Mouse (Mus musculus): Measurements from ENCODE around the gene Vps8. TPM values are rescaled to one million over a fixed set of nuclear protein-coding genes. Genes with fewer than 3 reads are reported as not detected.
A peak's percentile ranks its signal among the peaks of the same experiment; 100 is the strongest.
"Not testable (repeated sequence)": the region's sequence is repeated elsewhere in the genome, so short reads cannot be mapped to it uniquely, and the experiment has no call there.

Vps8 gene
- polyA plus RNA-seq, 1 experiment from 2014 or later: 39.6 TPM

GRCm38 (mm10) chr16:21655961-21656360 lies 233.0 kb downstream of the Vps8 start:
- no peak overlapping the region for H3K4me2 ChIP-seq (ENCODE audit: low read length)
- no peak overlapping the region for H3K9ac ChIP-seq (replicated peaks; ENCODE audit: low read depth, low read length)
- peaks cover 18% of the 10 kb centered on the region for H3K4me1 ChIP-seq (replicated peaks; ENCODE audit: control insufficient read depth, insufficient read depth, low read length)
- 78% methylated on average over 9 of the region's 9 CpGs for WGBS
- no peaks in the 10 kb centered on the region for H3K27me3 ChIP-seq (replicated peaks; ENCODE audit: control insufficient read depth, insufficient read depth, low read length)
- 0 out of 2 replicates have a peak, but pooled peaks cover 2% of the 10 kb centered on the region for H3K9me3 ChIP-seq (ENCODE audit: control insufficient read depth, low read length)
- ATAC-seq: peak; percentile 45; the same call in 1 of the 2 replicates
- no peak overlapping the region for H3K4me3 ChIP-seq (replicated peaks; ENCODE audit: low read length)
- no peaks in the 10 kb centered on the region for H3K36me3 ChIP-seq (ENCODE audit: control insufficient read depth, insufficient read depth)
- H3K27ac ChIP-seq (ENCODE audit: low read length): peak overlapping the region; percentile 47; the same call in 1 of the 2 replicates

- peak overlapping the region; percentile 22; the same call in 1 of the 2 replicates for H3K9ac ChIP-seq (replicated peaks; ENCODE audit: low read depth, low read length)
- peak overlapping the region; percentile 20 for H3K4me2 ChIP-seq (ENCODE audit: low read length)
- no peaks in the 10 kb centered on the region for H3K36me3 ChIP-seq (ENCODE audit: control insufficient read depth, insufficient read depth)
- peak; percentile 66 for ATAC-seq
- no peaks in the 10 kb centered on the region for H3K27me3 ChIP-seq (replicated peaks; ENCODE audit: control insufficient read depth, insufficient read depth, low read length)
- WGBS: 8% methylated on average over 18 of the region's 18 CpGs
- H3K4me1 ChIP-seq (replicated peaks; ENCODE audit: control insufficient read depth, insufficient read depth, low read length): peaks cover 15% of the 10 kb centered on the region
- H3K9me3 ChIP-seq (ENCODE audit: control insufficient read depth, low read length): 0 out of 2 replicates have a peak, but pooled peaks cover 2% of the 10 kb centered on the region
- H3K27ac ChIP-seq (ENCODE audit: low read length): peak overlapping the region; percentile 33; the same call in 1 of the 2 replicates
- H3K4me3 ChIP-seq (replicated peaks; ENCODE audit: low read length): no peak overlapping the region
Observed at GRCm38 (mm10) chr16:21664633-21665363, 241.9 kb downstream of the Vps8 start.

GRCm38 (mm10) chr16:21665423-21665986 lies 242.6 kb downstream of the Vps8 start:
- peak; percentile 31; the same call in 1 of the 2 replicates for ATAC-seq
- Histone ChIP-seq H3K4me1 (replicated peaks; ENCODE audit: control insufficient read depth, insufficient read depth, low read length) (peaks cover 15% of the 10 kb centered on the region), H3K9me3 (ENCODE audit: control insufficient read depth, low read length) (0 out of 2 replicates have a peak, but pooled peaks cover 2% of the 10 kb centered on the region), H3K4me2 (ENCODE audit: low read length) (no peak overlapping the region), H3K27ac (ENCODE audit: low read length) (no peak overlapping the region), H3K36me3 (ENCODE audit: control insufficient read depth, insufficient read depth) (no peaks in the 10 kb centered on the region), H3K27me3 (replicated peaks; ENCODE audit: control insufficient read depth, insufficient read depth, low read length) (no peaks in the 10 kb centered on the region), H3K9ac (replicated peaks; ENCODE audit: low read depth, low read length) (0 out of 2 replicates have a peak overlapping the region, but pooled peaks have one; percentile 17), H3K4me3 (replicated peaks; ENCODE audit: low read length) (no peak overlapping the region)
- WGBS: 10% methylated on average over 4 of the region's 4 CpGs

DNA sequence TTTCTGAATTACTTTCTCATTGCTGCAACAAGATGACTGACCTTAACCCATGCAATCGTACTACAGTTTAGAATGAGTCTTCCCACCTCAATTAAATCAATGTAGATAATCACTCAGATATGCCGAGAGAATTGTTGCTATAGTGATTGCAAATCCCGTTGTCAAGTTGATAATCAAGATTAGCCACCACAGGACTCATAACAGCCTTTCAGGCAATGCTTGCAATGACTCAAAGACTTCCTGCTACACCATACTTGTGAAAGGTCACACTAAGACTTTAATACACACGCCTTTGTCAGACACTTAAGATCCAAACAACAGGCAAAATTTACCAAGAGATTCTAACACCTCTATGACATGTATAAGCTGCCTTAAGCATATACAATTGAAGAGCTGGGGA lies 249.0 kb downstream of the Vps8 start:
- WGBS: 84% methylated on average over 4 of the region's 4 CpGs
- ATAC-seq: no peak
- Histone ChIP-seq H3K27me3 (replicated peaks; ENCODE audit: control insufficient read depth, insufficient read depth, low read length) (no peaks in the 10 kb centered on the region), H3K4me2 (ENCODE audit: low read length) (no peak overlapping the region), H3K27ac (ENCODE audit: low read length) (no peak overlapping the region), H3K9ac (replicated peaks; ENCODE audit: low read depth, low read length) (no peak overlapping the region), H3K4me3 (replicated peaks; ENCODE audit: low read length) (no peak overlapping the region), H3K36me3 (ENCODE audit: control insufficient read depth, insufficient read depth) (0 out of 2 replicates have a peak, but pooled peaks cover 2% of the 10 kb centered on the region), H3K4me1 (replicated peaks; ENCODE audit: control insufficient read depth, insufficient read depth, low read length) (no peaks in the 10 kb centered on the region), H3K9me3 (ENCODE audit: control insufficient read depth, low read length) (0 out of 2 replicates have a peak, but pooled peaks cover 2% of the 10 kb centered on the region)

- not testable (repeated sequence) for H3K4me3 ChIP-seq (replicated peaks; ENCODE audit: low read length); H3K36me3 ChIP-seq (ENCODE audit: control insufficient read depth, insufficient read depth); H3K27me3 ChIP-seq (replicated peaks; ENCODE audit: control insufficient read depth, insufficient read depth, low read length); H3K9me3 ChIP-seq (ENCODE audit: control insufficient read depth, low read length); H3K4me1 ChIP-seq (replicated peaks; ENCODE audit: control insufficient read depth, insufficient read depth, low read length); H3K9ac ChIP-seq (replicated peaks; ENCODE audit: low read depth, low read length); ATAC-seq; H3K27ac ChIP-seq (ENCODE audit: low read length); H3K4me2 ChIP-seq (ENCODE audit: low read length)
Observed at GRCm38 (mm10) chr16:21673046-21673445, 250.1 kb downstream of the Vps8 start.

DNA sequence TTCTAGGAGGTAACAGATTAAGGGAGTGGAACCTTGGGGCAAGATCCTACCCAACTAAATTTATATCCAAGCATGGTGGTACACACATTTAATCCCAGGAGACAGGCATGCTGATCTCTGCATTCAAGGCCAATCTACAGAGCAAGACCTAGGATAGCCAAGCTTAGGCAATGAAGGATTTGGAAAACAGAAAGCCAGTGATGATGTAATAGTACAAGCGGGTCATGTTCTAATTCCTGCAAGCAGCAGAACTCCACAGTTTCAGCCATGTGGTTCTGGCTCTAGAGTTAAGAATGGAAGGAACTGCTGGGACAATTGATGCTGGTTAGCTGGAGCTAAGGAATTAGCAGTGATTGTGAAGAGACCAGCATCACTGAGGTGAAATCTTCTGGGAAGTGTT lies 250.7 kb downstream of the Vps8 start:
- not testable (repeated sequence) for H3K27ac ChIP-seq (ENCODE audit: low read length); ATAC-seq; H3K36me3 ChIP-seq (ENCODE audit: control insufficient read depth, insufficient read depth); H3K4me1 ChIP-seq (replicated peaks; ENCODE audit: control insufficient read depth, insufficient read depth, low read length); H3K27me3 ChIP-seq (replicated peaks; ENCODE audit: control insufficient read depth, insufficient read depth, low read length); H3K4me2 ChIP-seq (ENCODE audit: low read length); H3K4me3 ChIP-seq (replicated peaks; ENCODE audit: low read length); H3K9me3 ChIP-seq (ENCODE audit: control insufficient read depth, low read length); H3K9ac ChIP-seq (replicated peaks; ENCODE audit: low read depth, low read length)
- 93% methylated on average over 1 of the region's 1 CpGs for WGBS

- Histone ChIP-seq H3K4me2 (ENCODE audit: low read length) (no peak overlapping the region), H3K4me1 (replicated peaks; ENCODE audit: control insufficient read depth, insufficient read depth, low read length) (no peaks in the 10 kb centered on the region), H3K4me3 (replicated peaks; ENCODE audit: low read length) (no peak overlapping the region), H3K27ac (ENCODE audit: low read length) (no peak overlapping the region), H3K36me3 (ENCODE audit: control insufficient read depth, insufficient read depth) (0 out of 2 replicates have a peak, but pooled peaks cover 2% of the 10 kb centered on the region), H3K27me3 (replicated peaks; ENCODE audit: control insufficient read depth, insufficient read depth, low read length) (no peaks in the 10 kb centered on the region), H3K9ac (replicated peaks; ENCODE audit: low read depth, low read length) (no peak overlapping the region), H3K9me3 (ENCODE audit: control insufficient read depth, low read length) (no peaks in the 10 kb centered on the region)
- no peak for ATAC-seq
- WGBS: 85% methylated on average over 7 of the region's 7 CpGs
Observed at GRCm38 (mm10) chr16:21676791-21677190, 253.9 kb downstream of the Vps8 start.

- WGBS: 93% methylated on average over 5 of the region's 5 CpGs
- Histone ChIP-seq H3K4me1 (replicated peaks; ENCODE audit: control insufficient read depth, insufficient read depth, low read length) (peaks cover 16% of the 10 kb centered on the region), H3K4me2 (ENCODE audit: low read length) (no peak overlapping the region), H3K27ac (ENCODE audit: low read length) (no peak overlapping the region), H3K9me3 (ENCODE audit: control insufficient read depth, low read length) (0 out of 2 replicates have a peak, but pooled peaks cover 3% of the 10 kb centered on the region), H3K4me3 (replicated peaks; ENCODE audit: low read length) (no peak overlapping the region), H3K9ac (replicated peaks; ENCODE audit: low read depth, low read length) (no peak overlapping the region), H3K36me3 (ENCODE audit: control insufficient read depth, insufficient read depth) (0 out of 2 replicates have a peak, but pooled peaks cover 2% of the 10 kb centered on the region), H3K27me3 (replicated peaks; ENCODE audit: control insufficient read depth, insufficient read depth, low read length) (no peaks in the 10 kb centered on the region)
- no peak for ATAC-seq
Observed at GRCm38 (mm10) chr16:21687406-21687805, 264.5 kb downstream of the Vps8 start.

GRCm38 (mm10) chr16:21689141-21689540 lies 266.2 kb downstream of the Vps8 start:
- Histone ChIP-seq H3K4me3 (replicated peaks; ENCODE audit: low read length) (no peak overlapping the region), H3K36me3 (ENCODE audit: control insufficient read depth, insufficient read depth) (no peaks in the 10 kb centered on the region), H3K4me2 (ENCODE audit: low read length) (no peak overlapping the region), H3K9ac (replicated peaks; ENCODE audit: low read depth, low read length) (no peak overlapping the region), H3K9me3 (ENCODE audit: control insufficient read depth, low read length) (no peaks in the 10 kb centered on the region), H3K27ac (ENCODE audit: low read length) (no peak overlapping the region), H3K27me3 (replicated peaks; ENCODE audit: control insufficient read depth, insufficient read depth, low read length) (no peaks in the 10 kb centered on the region), H3K4me1 (replicated peaks; ENCODE audit: control insufficient read depth, insufficient read depth, low read length) (peaks cover 24% of the 10 kb centered on the region)
- ATAC-seq: no peak
- 94% methylated on average over 5 of the region's 5 CpGs for WGBS
